ENCODE assay signal across 15 mouse cellular contexts in the genomic region with DNA sequence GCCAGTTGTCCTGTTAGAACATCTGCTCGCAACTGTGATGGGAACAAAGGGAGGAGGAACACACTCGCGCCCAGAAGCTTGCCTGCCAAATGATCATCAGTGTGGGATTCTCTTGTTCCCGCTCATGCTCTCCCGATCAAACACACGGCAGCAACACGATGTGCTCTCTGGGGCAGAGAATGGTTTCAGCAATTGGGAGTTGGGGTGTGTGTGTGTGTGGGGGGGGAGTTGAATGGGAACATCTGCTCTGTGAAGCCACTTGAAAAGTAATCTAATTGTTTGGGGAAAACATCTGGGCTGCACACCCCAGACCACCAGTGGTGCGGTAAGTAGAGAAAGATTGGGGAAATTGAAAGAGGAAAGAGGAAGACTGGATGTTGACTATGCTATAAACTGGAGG.
A peak's percentile ranks its signal among the peaks of the same experiment; 100 is the strongest.
DNase-seq lines count a peak whose midpoint lies in the region; TF ChIP-seq lines count a peak whose summit lies in the region.
"Had no signal": no experiment of that assay in that cellular context is flagged by ENCODE, and none has a peak within 500 bp of the region (broad histone marks: within the 10 kb centered on the region; RNA-seq: fewer than 3 reads in every experiment).

No protein-coding gene starts in this region.

- DNase-seq in heart, adult 18-20 months, result peak; percentile 44 to 47
- no peak for DNase-seq in heart, embryonic 10.5 days (ENCODE audit: low spot score)
- DNase-seq in urinary bladder, postnatal 14 days (ENCODE audit: low spot score), result peak; percentile 33
- no peak for DNase-seq in urinary bladder, adult 2 months (ENCODE audit: low spot score)
- peak; percentile 6 for DNase-seq in heart, postnatal 4 days
- DNase-seq in cerebellum, postnatal 14 days, result no peak
- DNase-seq in right cerebral cortex, adult 2 months (ENCODE audit: low spot score in 2 of 2), result no peak
- DNase-seq in thymus, adult 2 months, result no peak
- DNase-seq: cerebellum, adult 9-11 months; forebrain, postnatal 0 days; kidney, adult 9 months; lung, postnatal 36 days; right cerebral cortex, postnatal 4 days had no signal

- no peak overlapping the region for H3K4me3 ChIP-seq in heart, embryonic 10.5 days
- no peak overlapping the region for H3K4me3 ChIP-seq in thymus, adult 2 months (ENCODE audit: control insufficient read depth, insufficient read depth, low read length)
- H3K4me3 ChIP-seq: midbrain, embryonic 13.5 days had no signal

- no peak overlapping the region for H3K27ac ChIP-seq in heart, embryonic 10.5 days
- H3K27ac ChIP-seq in thymus, adult 2 months (ENCODE audit: control insufficient read depth, insufficient read depth, low read length), result no peak overlapping the region
- H3K27ac ChIP-seq: liver, embryonic 14.5 days; midbrain, embryonic 13.5 days had no signal

- H3K4me1 ChIP-seq in heart, embryonic 10.5 days, result no peaks in the 10 kb centered on the region
- no peaks in the 10 kb centered on the region for H3K4me1 ChIP-seq in thymus, adult 2 months (replicated peaks; ENCODE audit: control insufficient read depth, insufficient read depth, low read length)
- H3K4me1 ChIP-seq: midbrain, embryonic 13.5 days had no signal

- H3K27me3 ChIP-seq in heart, embryonic 10.5 days (ENCODE audit: insufficient read depth, poor library complexity, severe bottlenecking), result no peaks in the 10 kb centered on the region
- H3K27me3 ChIP-seq in thymus, adult 2 months (ENCODE audit: control insufficient read depth, insufficient read depth, low read length), result no peaks in the 10 kb centered on the region
- H3K27me3 ChIP-seq: midbrain, embryonic 13.5 days had no signal

- no peak for TF ChIP-seq CTCF in thymus, adult 2 months (IDR thresholded peaks at IDR 0.05; ENCODE audit: borderline replicate concordance, control insufficient read depth, extremely low read depth, insufficient read depth, low read length, poor library complexity)

- no peaks in the 10 kb centered on the region for H3K36me3 ChIP-seq in heart, embryonic 10.5 days
- no peaks in the 10 kb centered on the region for H3K36me3 ChIP-seq in thymus, adult 2 months (ENCODE audit: control insufficient read depth, insufficient read depth, low read length)
- H3K36me3 ChIP-seq: midbrain, embryonic 13.5 days had no signal

- H3K9me3 ChIP-seq in heart, embryonic 10.5 days, result no peaks in the 10 kb centered on the region
- H3K9me3 ChIP-seq: midbrain, embryonic 13.5 days had no signal

- TF ChIP-seq POLR2A in thymus, adult 2 months (IDR thresholded peaks at IDR 0.05; ENCODE audit: control insufficient read depth, extremely low read depth, insufficient read depth, low read length, poor library complexity), result no peak

- WGBS in heart, embryonic 10.5 days, result 82% methylated on average over 8 of the region's 8 CpGs
- WGBS in thymus, adult 2 months, result 81% methylated on average over 8 of the region's 8 CpGs

Comparison
In these comparisons a context has a peak if more than half of its experiments do, and no peak if none do; other contexts are left out.
1. DNase-seq: peak in heart, adult 18-20 months (2 of 2), urinary bladder, postnatal 14 days (single experiment) and heart, postnatal 4 days (single experiment); none in heart, embryonic 10.5 days (single experiment), urinary bladder, adult 2 months (single experiment), cerebellum, postnatal 14 days (0 of 2), right cerebral cortex, adult 2 months (0 of 2) and thymus, adult 2 months (single experiment).